Mouse (Mus musculus) midbrain, embryonic 14.5 days (tissue): ENCODE data around the gene Cdkn2aip. TPM values are rescaled to one million over a fixed set of nuclear protein-coding genes. Genes with fewer than 3 reads are reported as not detected.

Source experiments
- ATAC-seq: fragments of 200-750 bp; cut with Nextera tagmentation; 2 replicates; pipeline ENCODE4 v1.8.0; 2017; ENCODE audit warnings: moderate number of reproducible peaks, moderate library complexity; ENCODE audit not compliant: low FRiP score, low TSS enrichment
- DNase-seq: peaks from one replicate; pipeline ENCODE4 v3.0.0-alpha.2; 2015
- H3K27ac ChIP-seq: fragments of 300-500 bp; sonication (generic); replicated peaks from 2 replicates; pipeline ENCODE4 v1.5.1; 2014; ENCODE audit warnings: mild to moderate bottlenecking, low read depth, low read length, moderate library complexity
- H3K27me3 ChIP-seq: fragments of 300-500 bp; sonication (generic); 2 replicates; pipeline ENCODE4 v1.6.1; 2014; ENCODE audit warnings: low read length, control low read depth, mixed read lengths; ENCODE audit not compliant: control insufficient read depth, insufficient read depth
- H3K36me3 ChIP-seq: fragments of 300-500 bp; sonication (generic); 2 replicates; pipeline ENCODE4 v1.6.1; 2014; ENCODE audit warnings: low read length, control low read depth; ENCODE audit not compliant: control insufficient read depth, insufficient read depth
- H3K4me1 ChIP-seq: fragments of 300-500 bp; sonication (generic); 2 replicates; pipeline ENCODE4 v1.6.1; 2014; ENCODE audit warnings: mild to moderate bottlenecking, antibody characterized with exemption, low read length, control low read depth; ENCODE audit not compliant: control insufficient read depth, insufficient read depth
- H3K4me2 ChIP-seq: fragments of 300-500 bp; sonication (generic); 2 replicates; pipeline ENCODE4 v1.6.1; 2014; ENCODE audit warnings: mild to moderate bottlenecking, low read length, moderate library complexity
- H3K4me3 ChIP-seq: fragments of 300-500 bp; sonication (generic); replicated peaks from 2 replicates; pipeline ENCODE4 v1.5.1; 2014; ENCODE audit warnings: low read depth, low read length
- H3K9ac ChIP-seq: fragments of 300-500 bp; sonication (generic); replicated peaks from 2 replicates; pipeline ENCODE4 v1.6.1; 2014; ENCODE audit warnings: mild to moderate bottlenecking, low read length, moderate library complexity
- H3K9me3 ChIP-seq: fragments of 300-500 bp; sonication (generic); 2 replicates; pipeline ENCODE4 v1.6.1; 2016; ENCODE audit warnings: low read length, control low read depth, mixed read lengths; ENCODE audit not compliant: control insufficient read depth
- WGBS: fragments of 180-500 bp; shearing (Covaris S2); extraction: QIAGEN DNeasy Blood & Tissue Kit; methylation state at CpG from one replicate; pipeline ENCODE4 v1.1.7; 2014; 5-methylcytosine and 5-hydroxymethylcytosine counted together
- polyA plus RNA-seq: library from polyadenylated mRNA; unstranded; fragments of >200 nt; fragmentation: Nextera tagmentation; extraction: Ambion mirVana; gene quantifications from 2 replicates; pipeline ENCODE4 v1.2.1, GENCODE M21; 2014

The Cdkn2aip gene
- polyA plus RNA-seq, 1 experiment from 2014 or later = 37.9 TPM

GRCm38 (mm10) chr8:47744803-47745202 lies 31.1 kb upstream of the Cdkn2aip start:
- H3K27ac ChIP-seq = no peak overlapping the region
- no peak for ATAC-seq

GRCm38 (mm10) chr8:47743419-47743818 lies 29.7 kb upstream of the Cdkn2aip start:
- Histone ChIP-seq H3K4me2 (peak overlapping the region; percentile 35), H3K27ac (no peak overlapping the region), H3K27me3 (no peaks in the 10 kb centered on the region), H3K9me3 (no peaks in the 10 kb centered on the region), H3K36me3 (no peaks in the 10 kb centered on the region), H3K4me3 (no peak overlapping the region), H3K9ac (no peak overlapping the region), H3K4me1 (0 out of 2 replicates have a peak, but pooled peaks cover 5% of the 10 kb centered on the region)
- no peak for ATAC-seq
- peak; percentile 91 for DNase-seq
- WGBS = 10% methylated on average over 11 of the region's 11 CpGs

More at GRCm38 (mm10) chr8:47744803-47745202, 31.1 kb upstream of the Cdkn2aip start:
- Histone ChIP-seq H3K4me1 (0 out of 2 replicates have a peak, but pooled peaks cover 5% of the 10 kb centered on the region), H3K4me3 (no peak overlapping the region), H3K9ac (no peak overlapping the region), H3K27me3 (no peaks in the 10 kb centered on the region), H3K4me2 (no peak overlapping the region), H3K9me3 (no peaks in the 10 kb centered on the region), H3K36me3 (no peaks in the 10 kb centered on the region)
- no peak for DNase-seq
- 90% methylated on average over 9 of the region's 9 CpGs for WGBS

DNA sequence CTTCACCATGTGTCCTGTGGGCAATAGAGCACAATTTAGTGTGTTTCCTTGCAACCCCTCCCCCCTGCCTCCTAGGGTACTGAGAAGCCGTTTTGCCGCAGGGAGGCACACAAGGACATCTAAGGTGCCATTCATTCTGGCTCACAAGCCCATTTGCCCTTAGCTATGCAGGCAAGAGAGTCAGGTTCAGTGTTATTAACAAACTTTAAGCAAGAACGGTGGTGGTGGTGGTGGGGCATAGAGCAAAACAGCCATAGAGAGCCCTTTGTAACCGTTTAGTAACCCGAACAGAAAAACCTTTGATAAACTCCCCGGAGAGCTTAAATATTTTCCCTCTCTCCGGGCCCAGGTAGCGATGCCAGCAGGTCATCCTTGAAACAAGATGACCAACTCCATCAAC lies 29.3 kb upstream of the Cdkn2aip start:
- 0 out of 2 replicates have a peak, but pooled peaks cover 5% of the 10 kb centered on the region for H3K4me1 ChIP-seq
- ATAC-seq (no peak), DNase-seq (no peak)
- H3K4me2 ChIP-seq = peak overlapping the region; percentile 35
- H3K9ac ChIP-seq = no peak overlapping the region
- H3K36me3 ChIP-seq = no peaks in the 10 kb centered on the region
- WGBS = 48% methylated on average over 8 of the region's 8 CpGs
- no peaks in the 10 kb centered on the region for H3K27me3 ChIP-seq
- no peak overlapping the region for H3K4me3 ChIP-seq
- no peak overlapping the region for H3K27ac ChIP-seq
- H3K9me3 ChIP-seq = no peaks in the 10 kb centered on the region

GRCm38 (mm10) chr8:47742372-47742771 lies 28.6 kb upstream of the Cdkn2aip start:
- Histone ChIP-seq H3K27me3 (no peaks in the 10 kb centered on the region), H3K4me3 (no peak overlapping the region), H3K9ac (no peak overlapping the region), H3K4me1 (0 out of 2 replicates have a peak, but pooled peaks cover 5% of the 10 kb centered on the region), H3K36me3 (no peaks in the 10 kb centered on the region), H3K27ac (no peak overlapping the region), H3K4me2 (no peak overlapping the region), H3K9me3 (no peaks in the 10 kb centered on the region)
- no peak for DNase-seq
- no peak for ATAC-seq
- WGBS = 85% methylated on average over 7 of the region's 7 CpGs

GRCm38 (mm10) chr8:47737120-47737519 lies 23.4 kb upstream of the Cdkn2aip start:
- Histone ChIP-seq H3K36me3 (no peaks in the 10 kb centered on the region), H3K4me1 (no peaks in the 10 kb centered on the region), H3K4me2 (no peak overlapping the region), H3K27me3 (no peaks in the 10 kb centered on the region), H3K27ac (no peak overlapping the region), H3K9ac (no peak overlapping the region), H3K4me3 (no peak overlapping the region), H3K9me3 (no peaks in the 10 kb centered on the region)
- ATAC-seq = no peak; the same call in 1 of the 2 replicates
- peak; percentile 42 for DNase-seq
- WGBS = 63% methylated on average over 7 of the region's 7 CpGs

- DNase-seq (no peak), ATAC-seq (no peak)
- WGBS = 92% methylated on average over 7 of the region's 7 CpGs
- Histone ChIP-seq H3K9me3 (no peaks in the 10 kb centered on the region), H3K4me3 (no peak overlapping the region), H3K4me2 (no peak overlapping the region), H3K27ac (no peak overlapping the region), H3K27me3 (no peaks in the 10 kb centered on the region), H3K36me3 (no peaks in the 10 kb centered on the region), H3K4me1 (no peaks in the 10 kb centered on the region), H3K9ac (no peak overlapping the region)
Observed at GRCm38 (mm10) chr8:47729324-47729723, 15.6 kb upstream of the Cdkn2aip start.

DNA sequence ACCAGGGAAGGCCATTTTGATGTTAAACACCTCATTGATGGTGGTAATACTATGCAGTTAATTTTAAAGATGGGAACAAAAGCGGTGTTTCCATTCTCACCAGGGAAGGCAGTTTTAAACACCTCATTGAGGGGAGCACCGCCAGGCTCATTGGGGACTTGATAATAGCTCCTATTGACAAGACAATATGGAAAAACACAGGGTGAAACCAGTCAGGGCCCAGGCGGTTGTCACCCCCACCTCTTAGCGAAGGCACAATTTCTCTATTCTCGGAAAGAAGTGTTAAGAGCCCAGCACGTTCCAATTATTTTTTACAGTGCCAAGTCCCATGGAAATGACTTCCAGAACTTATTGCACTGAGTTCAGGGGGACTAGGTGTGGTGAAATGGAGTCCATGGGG lies 13.2 kb upstream of the Cdkn2aip start:
- DNase-seq (no peak), ATAC-seq (no peak)
- H3K4me2 ChIP-seq = no peak overlapping the region
- H3K4me3 ChIP-seq = no peak overlapping the region
- H3K9ac ChIP-seq = no peak overlapping the region
- no peak overlapping the region for H3K27ac ChIP-seq
- 28% methylated on average over 6 of the region's 6 CpGs for WGBS
- H3K9me3 ChIP-seq = no peaks in the 10 kb centered on the region
- no peaks in the 10 kb centered on the region for H3K36me3 ChIP-seq
- no peaks in the 10 kb centered on the region for H3K4me1 ChIP-seq
- no peaks in the 10 kb centered on the region for H3K27me3 ChIP-seq

- 82% methylated on average over 4 of the region's 4 CpGs for WGBS
- Histone ChIP-seq H3K36me3 (no peaks in the 10 kb centered on the region), H3K4me1 (no peaks in the 10 kb centered on the region), H3K27me3 (no peaks in the 10 kb centered on the region), H3K9ac (no peak overlapping the region), H3K9me3 (no peaks in the 10 kb centered on the region), H3K4me3 (no peak overlapping the region), H3K27ac (no peak overlapping the region), H3K4me2 (no peak overlapping the region)
- ATAC-seq = no peak
- DNase-seq = no peak
Observed at GRCm38 (mm10) chr8:47721609-47722008, 7.9 kb upstream of the Cdkn2aip start.

GRCm38 (mm10) chr8:47718641-47719040 lies 4.9 kb upstream of the Cdkn2aip start:
- Histone ChIP-seq H3K9ac (no peak overlapping the region), H3K27ac (no peak overlapping the region), H3K36me3 (no peaks in the 10 kb centered on the region), H3K4me1 (no peaks in the 10 kb centered on the region), H3K9me3 (no peaks in the 10 kb centered on the region), H3K4me3 (no peak overlapping the region), H3K27me3 (no peaks in the 10 kb centered on the region), H3K4me2 (no peak overlapping the region)
- 30% methylated on average over 11 of the region's 11 CpGs for WGBS
- DNase-seq = peak; percentile 20
- ATAC-seq = no peak
